Mouse (Mus musculus): ENCODE measurements around the gene G430095P16Rik.
A peak's percentile ranks its signal among the peaks of the same experiment; 100 is the strongest.

The G430095P16Rik gene

GRCm38 (mm10) chr8:84703466-84704249, 19.1 kb upstream of the G430095P16Rik start:
- DNase-seq: no peak

GRCm38 (mm10) chr8:84704356-84704755, 18.5 kb upstream of the G430095P16Rik start:
- peak; percentile 92 for DNase-seq

- DNase-seq: peak; percentile 48
These were observed 17.7 kb upstream of the G430095P16Rik start for GRCm38 (mm10) chr8:84704867-84705831.

- no peak for DNase-seq
These were observed 16.8 kb upstream of the G430095P16Rik start for GRCm38 (mm10) chr8:84705960-84706359.

- peak; percentile 53 for DNase-seq
These were observed 16.1 kb upstream of the G430095P16Rik start for GRCm38 (mm10) chr8:84706610-84707266.

GRCm38 (mm10) chr8:84707267-84707883, 15.4 kb upstream of the G430095P16Rik start:
- DNase-seq: peak; percentile 78

- DNase-seq: peak; percentile 53
These were observed 14.7 kb upstream of the G430095P16Rik start for GRCm38 (mm10) chr8:84708071-84708541.

GRCm38 (mm10) chr8:84708774-84709475, 13.9 kb upstream of the G430095P16Rik start:
- DNase-seq: peak; percentile 91

GRCm38 (mm10) chr8:84709931-84710330, 12.9 kb upstream of the G430095P16Rik start:
- no peak for DNase-seq

- peak; percentile 38 for DNase-seq
These were observed 11.5 kb upstream of the G430095P16Rik start for GRCm38 (mm10) chr8:84711312-84711711.

GRCm38 (mm10) chr8:84711933-84712758, 10.7 kb upstream of the G430095P16Rik start:
- peak; percentile 70 for DNase-seq

GRCm38 (mm10) chr8:84712759-84713120, 10.1 kb upstream of the G430095P16Rik start:
- no peak for DNase-seq

- no peak for DNase-seq
These were observed 9.4 kb upstream of the G430095P16Rik start for GRCm38 (mm10) chr8:84713381-84713780.

GRCm38 (mm10) chr8:84714161-84714560, 8.6 kb upstream of the G430095P16Rik start:
- no peak for DNase-seq

GRCm38 (mm10) chr8:84715893-84716468, 6.8 kb upstream of the G430095P16Rik start:
- DNase-seq: no peak

- no peak for DNase-seq
These were observed 6.0 kb upstream of the G430095P16Rik start for GRCm38 (mm10) chr8:84716790-84717189.

GRCm38 (mm10) chr8:84718476-84718875, 4.3 kb upstream of the G430095P16Rik start:
- no peak for DNase-seq

- no peak for DNase-seq
These were observed 3.7 kb upstream of the G430095P16Rik start for GRCm38 (mm10) chr8:84718959-84719690.

- DNase-seq: no peak
These were observed 317 bp upstream of the G430095P16Rik start for GRCm38 (mm10) chr8:84722530-84722849.

- no peak for DNase-seq
These were observed 729 bp downstream of the G430095P16Rik start for GRCm38 (mm10) chr8:84723571-84723900.
